ENCODE assay signal across 16 mouse cellular contexts in the genomic region with DNA sequence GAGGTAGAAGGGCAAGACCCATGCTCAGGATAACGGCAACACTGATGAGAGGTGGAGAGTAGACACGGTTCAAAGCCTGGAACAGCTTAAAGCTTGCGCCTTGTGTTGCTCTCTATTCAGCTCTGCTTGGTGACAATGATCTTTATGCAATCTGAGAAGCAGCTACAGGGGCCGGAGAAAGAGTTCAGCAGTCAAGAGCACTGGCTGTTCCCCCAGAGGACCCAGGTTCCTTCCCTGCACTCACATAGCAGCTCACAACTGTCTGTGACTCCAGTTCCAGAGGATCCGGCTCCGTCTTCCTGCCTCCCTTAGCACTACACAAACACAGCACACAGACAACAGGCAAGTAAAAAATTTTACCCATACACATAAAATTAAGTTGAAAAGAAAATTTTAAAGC. TPM values are rescaled to one million over a fixed set of nuclear protein-coding genes. Genes with fewer than 3 reads are reported as not detected.
DNase-seq lines count a peak whose midpoint lies in the region.
"Had no signal": no experiment of that assay in that cellular context is flagged by ENCODE, and none has a peak within 500 bp of the region (broad histone marks: within the 10 kb centered on the region; RNA-seq: fewer than 3 reads in every experiment).

No protein-coding gene starts in this region.

- peaks cover 12% of the 10 kb centered on the region; the same call in 1 of the 2 replicates for H3K4me1 ChIP-seq in brown adipose tissue, adult 24 weeks (ENCODE audit: control insufficient read depth, insufficient read depth, insufficient read length, low read length)
- H3K4me1 ChIP-seq: embryonic facial prominence, embryonic 12.5 days; forebrain, embryonic 12.5 days had no signal

- intact Hi-C loops in heart, postnatal 10 days (cut with DNase I), result loop anchor here (5.0 kb wide), 1 partner anchor 51 kb away; no protein-coding TSS in a partner anchor

- peak; percentile 94 for DNase-seq in heart, adult 11 months
- DNase-seq in heart, postnatal 10 days, result no peak
- DNase-seq in skeletal muscle tissue, adult 2 months (ENCODE audit: low read depth, low spot score), result peak; percentile 23
- DNase-seq in urinary bladder, adult 2 months (ENCODE audit: low spot score), result no peak
- DNase-seq: adrenal gland, adult 2 months; adrenal gland, postnatal 10 days; adrenal gland, postnatal 25 days; cerebellum, adult 11-12 months; cerebellum, adult 2 months; cerebellum, adult 9-10 months; cerebellum, postnatal 10 days; cerebellum, postnatal 25 days had no signal

- H3K27ac ChIP-seq in brown adipose tissue, adult 24 weeks (replicated peaks; ENCODE audit: low read depth, low read length), result peak overlapping the region; percentile 45
- H3K27ac ChIP-seq: embryonic facial prominence, embryonic 10.5 days; embryonic facial prominence, embryonic 12.5 days; forebrain, embryonic 12.5 days had no signal

- no peak overlapping the region for H3K4me3 ChIP-seq in brown adipose tissue, adult 24 weeks (ENCODE audit: insufficient read depth, low read depth, low read length)
- H3K4me3 ChIP-seq: embryonic facial prominence, embryonic 10.5 days; embryonic facial prominence, embryonic 12.5 days; forebrain, embryonic 12.5 days had no signal

RNA-seq across cellular contexts. Expression of a gene that starts 54.4 kb away (rescaled TPM):
- total RNA-seq in heart, postnatal 10 days (2021), result 10 to 100 TPM; 35.4 to 42.4 TPM
- polyA plus RNA-seq in brown adipose tissue, adult 24 weeks (2012; ENCODE audit: insufficient read depth, insufficient read length, missing spikeins), result 22.5 and 25.2 TPM in 2 replicates
- polyA plus RNA-seq in urinary bladder, adult 2 months (2012; rRNA removed), result 17.1 and 19.3 TPM in 2 replicates

Comparison
In these comparisons a context has a peak if more than half of its experiments do, and no peak if none do; other contexts are left out.
1. DNase-seq: peak in heart, adult 11 months (single experiment) and skeletal muscle tissue, adult 2 months (single experiment); none in heart, postnatal 10 days (0 of 2) and urinary bladder, adult 2 months (single experiment).